Mouse (Mus musculus) right cerebral cortex, adult 18-20 months (tissue): ENCODE data around the gene Brd3.
A peak's percentile ranks its signal among the peaks of the same experiment; 100 is the strongest.
"Not testable (repeated sequence)": the region's sequence is repeated elsewhere in the genome, so short reads cannot be mapped to it uniquely, and the experiment has no call there.

Source experiments
- DNase-seq: peaks from one replicate; pipeline ENCODE4 v3.0.0; 2022; ENCODE audit warnings: mixed read lengths

Gene Brd3

DNA sequence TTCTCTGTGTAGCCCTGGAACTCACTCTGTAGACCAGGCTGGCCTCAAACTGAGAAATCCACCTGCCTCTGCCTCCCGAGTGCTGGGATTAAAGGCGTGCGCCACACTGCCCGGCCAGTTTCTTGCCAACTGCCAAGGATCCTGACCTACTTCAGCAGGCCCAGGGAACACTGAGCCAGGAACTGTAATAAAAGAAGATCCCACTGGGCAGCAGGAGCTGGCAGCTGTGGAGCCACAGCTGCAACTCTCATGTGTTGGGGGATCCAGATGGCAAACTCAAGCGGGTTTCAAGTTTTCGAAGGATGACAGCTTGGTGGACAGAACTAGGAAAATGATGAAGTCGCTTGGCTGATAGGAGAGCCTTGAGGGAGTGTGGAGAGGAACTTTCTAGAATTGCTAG is 3.2 kb upstream of the Brd3 start:
- no peak for DNase-seq

DNA sequence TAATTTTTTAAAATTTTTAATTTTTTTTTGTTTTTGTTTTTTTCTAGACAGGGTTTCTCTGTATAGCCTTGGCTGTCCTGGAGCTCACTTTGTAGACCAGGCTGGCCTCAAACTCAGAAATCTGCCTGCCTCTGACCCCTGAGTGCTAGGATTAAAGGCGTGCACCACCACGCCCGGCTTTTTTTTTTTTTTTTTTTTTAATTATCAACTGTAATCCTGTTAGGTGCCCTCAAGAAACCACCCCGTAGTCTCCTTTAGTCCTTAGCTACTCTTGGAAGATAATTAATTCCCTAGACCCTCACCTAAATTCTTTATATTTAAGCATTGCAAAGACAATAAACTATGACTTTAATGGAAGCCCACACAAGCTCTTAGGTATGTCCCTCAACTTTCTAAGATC is 804 bp downstream of the Brd3 start:
- DNase-seq: not testable (repeated sequence)

DNA sequence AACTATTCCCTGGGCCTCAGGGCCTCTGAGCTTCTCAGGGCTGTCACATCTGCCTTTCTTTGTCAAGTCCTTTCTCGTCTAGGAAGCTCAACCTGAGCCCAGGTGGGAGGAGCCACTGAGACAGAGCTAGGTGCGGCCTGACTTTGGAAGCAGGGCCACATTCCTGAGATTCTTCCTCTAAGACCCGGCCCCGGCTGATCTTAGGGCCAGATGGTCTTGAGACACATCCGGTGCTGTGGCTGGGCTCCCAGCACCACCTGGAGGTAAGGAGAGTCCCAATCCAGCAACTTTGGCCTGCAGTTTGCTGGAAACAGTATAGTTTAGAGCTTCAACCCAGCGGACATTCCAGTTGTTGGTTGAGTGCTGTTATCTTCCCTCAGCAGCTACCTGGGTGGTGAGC is 1.9 kb downstream of the Brd3 start:
- no peak for DNase-seq

DNA sequence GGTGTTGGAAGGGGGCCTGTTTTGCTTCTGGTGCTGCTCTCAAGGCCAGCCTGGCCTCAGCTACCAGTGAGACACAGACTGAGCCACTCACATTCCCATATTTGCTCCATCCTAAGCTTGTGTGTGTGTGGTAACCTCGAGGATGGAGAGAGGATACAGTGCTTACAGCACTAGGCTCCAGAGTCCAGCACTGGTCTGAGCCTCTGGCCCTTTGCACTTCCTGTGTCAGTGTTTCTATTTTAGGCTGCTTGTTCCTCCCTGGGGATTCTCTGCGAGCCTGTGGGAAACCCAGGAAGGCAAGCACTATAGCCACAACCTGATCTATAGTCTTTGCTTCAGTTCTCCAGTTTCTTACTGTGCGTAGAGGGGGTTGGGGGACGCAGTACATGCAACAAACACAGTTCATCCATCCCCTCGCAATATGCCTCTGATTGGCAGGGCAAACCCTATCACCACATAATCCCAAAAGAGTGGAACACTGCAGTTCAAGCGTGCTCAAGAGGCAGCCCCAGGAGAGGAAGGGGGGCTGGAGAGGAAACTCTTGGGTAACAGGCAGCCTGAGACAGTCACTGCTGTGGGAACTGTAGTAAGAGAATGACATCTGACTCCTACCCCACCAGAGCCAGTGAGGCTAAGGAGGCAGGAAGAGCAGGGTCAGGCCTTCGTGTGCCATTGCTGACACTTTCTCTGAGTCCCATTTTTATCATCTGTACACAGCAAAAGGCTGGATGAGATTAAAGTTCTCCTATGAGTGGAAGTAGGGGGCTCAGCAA is 3.2 kb downstream of the Brd3 start:
- DNase-seq: no peak

DNA sequence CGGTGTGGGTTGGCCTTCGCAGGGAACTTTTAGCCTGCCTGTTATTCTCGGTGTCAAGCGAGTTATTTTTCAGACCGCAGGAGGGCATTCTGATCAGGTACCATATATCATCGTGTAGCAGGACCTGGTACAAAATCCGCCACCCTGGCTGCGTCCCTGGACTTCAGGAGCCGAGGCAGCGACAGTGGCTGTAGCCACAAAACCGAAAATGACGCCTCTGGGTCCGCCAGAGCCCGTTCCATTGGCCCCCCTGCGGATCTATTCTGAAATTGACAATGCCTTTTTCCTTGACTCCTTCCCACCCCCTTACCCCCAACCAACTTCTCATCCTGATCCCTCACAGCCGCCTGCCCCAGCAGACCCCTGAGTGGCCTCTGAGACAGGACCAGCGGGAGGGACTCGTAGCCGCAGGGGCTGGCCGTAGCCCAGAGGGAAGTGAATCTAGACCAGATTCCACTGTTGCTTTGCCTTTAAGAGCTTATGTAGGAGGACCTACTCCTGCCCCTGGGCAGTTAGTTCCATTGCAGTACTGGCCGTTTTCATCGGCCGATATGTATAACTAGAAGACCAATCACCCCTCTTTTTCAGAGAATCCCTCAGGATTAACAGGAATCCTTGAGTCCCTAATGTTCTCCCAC is 11.0 kb downstream of the Brd3 start:
- DNase-seq: no peak

DNA sequence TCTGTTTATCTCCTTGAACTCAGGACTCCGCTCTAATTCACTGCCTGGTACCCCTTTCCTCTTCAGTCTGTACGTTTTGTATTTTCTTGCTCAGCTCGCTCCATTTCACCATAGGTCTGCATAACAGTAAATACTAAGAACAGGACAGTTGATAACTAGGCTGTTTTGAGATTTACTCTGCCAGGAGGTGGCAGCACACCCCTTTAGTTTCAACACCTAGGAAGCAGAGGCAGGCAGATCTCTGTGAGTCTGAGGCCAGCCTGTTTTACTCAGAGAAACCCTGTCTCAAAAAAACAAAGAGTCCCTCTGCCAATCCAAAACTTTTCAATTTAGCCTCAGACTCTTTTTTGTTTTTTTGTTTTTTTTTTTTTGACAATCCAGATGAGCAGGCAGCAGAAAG is 13.5 kb downstream of the Brd3 start:
- no peak for DNase-seq

DNA sequence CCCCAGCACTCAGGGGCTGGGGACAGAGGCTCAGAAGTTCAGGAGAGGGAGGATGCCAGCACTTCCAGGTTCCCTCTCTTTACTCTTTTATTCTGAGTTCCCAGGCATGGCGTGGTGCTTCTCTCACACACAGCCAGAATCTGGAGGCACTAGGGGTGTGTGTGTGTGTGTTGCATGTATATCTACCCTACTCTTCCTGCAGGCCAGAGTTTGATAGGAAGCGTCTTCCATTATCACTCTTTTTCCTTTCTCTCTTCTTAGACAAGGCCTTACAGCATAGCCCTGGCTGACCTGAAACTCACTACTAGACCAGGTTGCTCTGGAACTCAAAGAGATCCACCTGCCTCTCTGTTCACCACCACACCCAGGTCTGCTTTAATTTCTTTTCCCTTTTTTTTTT is 16.5 kb downstream of the Brd3 start:
- no peak for DNase-seq

DNA sequence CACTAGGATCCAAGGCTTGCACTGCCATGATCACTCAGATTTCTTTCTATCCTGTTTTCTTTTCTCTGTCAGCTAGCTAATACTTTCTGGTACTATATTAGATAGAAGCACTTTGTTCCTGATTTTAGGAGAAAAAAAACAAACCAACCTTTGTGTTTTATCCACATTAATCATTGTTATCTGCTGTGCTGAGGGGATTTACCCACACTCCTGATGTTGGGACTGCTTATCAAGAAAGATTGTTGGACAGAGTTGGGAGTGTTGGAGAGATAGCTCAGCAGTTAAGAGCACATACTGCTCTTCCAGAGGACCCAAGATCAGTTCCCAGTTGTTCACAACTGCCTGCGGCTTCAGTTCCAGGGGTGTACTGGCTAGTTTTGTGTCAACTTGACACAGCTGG is 19.1 kb downstream of the Brd3 start:
- DNase-seq: no peak

DNA sequence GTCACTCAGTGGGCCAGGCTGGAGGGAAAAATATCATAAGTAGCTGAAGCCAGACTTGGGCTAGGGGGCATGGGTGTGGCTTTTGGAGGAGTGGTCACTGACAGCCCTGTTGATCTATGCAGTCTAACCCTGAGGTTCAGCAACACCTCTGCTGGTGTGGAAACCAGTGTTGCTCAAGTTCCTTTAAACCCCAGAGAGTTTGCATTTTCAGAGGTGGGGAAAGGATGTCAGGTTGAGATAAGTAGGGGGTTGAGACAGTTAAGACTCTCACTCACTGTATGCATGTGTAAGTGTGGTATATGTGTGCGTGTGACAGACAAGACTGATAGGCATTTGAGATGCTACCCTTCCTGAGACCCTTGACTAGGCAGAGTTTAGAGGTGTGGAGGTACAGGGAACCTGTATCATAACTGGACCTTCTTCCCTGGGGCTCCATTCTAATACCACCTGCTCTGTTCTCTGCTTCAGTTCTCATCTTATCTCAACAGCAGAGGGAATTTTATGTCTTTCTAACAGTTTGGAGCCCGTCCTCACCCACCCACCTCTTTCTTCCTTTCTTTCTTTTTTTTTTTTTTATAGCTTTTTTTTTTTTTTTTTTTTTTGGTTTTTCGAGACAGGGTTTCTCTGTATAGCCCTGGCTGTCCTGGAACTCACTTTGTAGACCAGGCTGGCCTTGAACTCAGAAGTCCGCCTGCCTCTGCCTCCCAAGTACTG is 20.0 kb downstream of the Brd3 start:
- DNase-seq: no peak

DNA sequence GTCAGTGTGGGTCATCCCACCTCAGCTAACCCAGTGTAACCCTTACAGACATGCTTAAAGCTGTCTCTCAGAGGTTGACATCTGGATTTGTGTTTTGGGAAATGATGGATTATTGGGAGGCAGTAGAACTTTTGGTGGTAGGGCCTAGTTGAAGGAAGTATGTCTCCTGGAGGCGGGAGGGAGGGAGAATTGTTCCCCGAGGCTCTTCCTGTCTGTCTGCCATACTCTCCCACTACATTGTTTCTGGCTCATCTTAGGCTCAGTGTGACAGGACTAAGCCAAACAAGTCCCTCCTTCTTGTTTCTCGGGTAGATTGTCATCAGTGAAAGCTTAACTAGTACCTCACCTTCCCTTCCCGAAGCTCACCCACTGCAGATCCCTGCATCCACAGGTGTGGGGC is 20.7 kb downstream of the Brd3 start:
- DNase-seq: no peak

DNA sequence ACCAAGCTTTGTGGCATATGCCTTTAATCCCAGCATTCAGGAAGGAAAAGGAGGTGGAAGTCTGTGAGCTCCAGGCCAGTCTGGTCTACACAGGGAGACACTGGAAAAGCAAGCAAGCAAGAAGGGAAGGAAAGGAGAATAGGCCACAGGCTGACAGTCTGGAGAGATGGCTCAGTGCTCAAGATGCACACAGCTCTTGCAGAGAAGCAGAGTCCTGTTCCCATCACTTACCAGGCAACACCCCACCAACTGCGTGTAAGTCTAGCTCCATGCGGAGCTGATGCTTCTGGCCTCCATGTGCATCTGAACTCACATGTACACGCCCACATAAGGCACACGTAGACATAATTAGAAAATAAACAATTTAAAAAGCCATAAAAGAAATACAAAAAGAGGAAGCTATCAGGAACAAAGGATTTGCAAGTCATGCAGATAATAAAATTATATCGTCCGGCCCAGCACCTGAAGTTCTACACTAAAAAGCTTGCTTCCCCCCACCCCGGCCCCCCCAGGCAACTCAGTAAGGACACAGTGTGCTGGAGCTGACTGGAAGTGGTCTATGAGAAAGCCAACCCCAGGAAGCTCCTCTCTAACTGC is 25.1 kb downstream of the Brd3 start:
- no peak for DNase-seq

DNA sequence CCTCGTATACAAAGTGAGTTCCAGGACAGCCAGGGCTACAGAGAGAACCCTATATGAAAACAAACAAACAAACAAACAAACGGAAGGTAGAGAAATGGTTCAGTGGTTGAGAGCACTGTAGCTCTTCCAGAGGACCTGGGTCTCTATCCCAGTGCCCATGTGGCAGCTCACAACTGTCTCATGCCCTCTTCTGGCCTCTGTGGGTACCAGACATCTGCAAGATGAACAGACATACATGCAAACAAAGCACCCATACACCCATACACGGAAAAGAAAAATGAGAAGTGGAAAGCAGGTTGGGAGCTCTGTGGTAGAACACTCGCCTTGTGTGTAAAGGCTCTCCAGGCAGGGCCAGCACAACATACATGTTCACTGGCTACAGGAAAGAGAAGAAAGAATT is 27.1 kb downstream of the Brd3 start:
- DNase-seq: no peak

DNA sequence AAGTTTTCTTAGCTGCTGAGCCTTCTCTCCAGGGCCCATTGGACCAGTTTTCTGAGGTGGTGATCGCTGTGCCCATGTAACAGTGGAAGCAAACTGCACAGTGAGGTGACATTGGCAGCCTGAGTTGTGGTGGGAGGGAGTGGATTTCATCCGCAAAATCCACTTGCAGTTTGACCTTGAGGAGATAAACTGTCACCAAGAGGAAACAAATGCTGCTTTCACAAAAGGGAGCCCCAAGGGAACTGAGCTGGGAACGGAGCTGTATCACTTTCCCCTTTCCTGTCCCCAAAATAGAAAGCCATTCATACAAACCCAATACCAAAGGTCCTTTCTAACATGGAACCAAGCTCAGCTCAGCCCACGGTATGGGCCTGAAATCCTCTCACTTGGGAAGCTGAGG is 27.6 kb downstream of the Brd3 start:
- no peak for DNase-seq

DNA sequence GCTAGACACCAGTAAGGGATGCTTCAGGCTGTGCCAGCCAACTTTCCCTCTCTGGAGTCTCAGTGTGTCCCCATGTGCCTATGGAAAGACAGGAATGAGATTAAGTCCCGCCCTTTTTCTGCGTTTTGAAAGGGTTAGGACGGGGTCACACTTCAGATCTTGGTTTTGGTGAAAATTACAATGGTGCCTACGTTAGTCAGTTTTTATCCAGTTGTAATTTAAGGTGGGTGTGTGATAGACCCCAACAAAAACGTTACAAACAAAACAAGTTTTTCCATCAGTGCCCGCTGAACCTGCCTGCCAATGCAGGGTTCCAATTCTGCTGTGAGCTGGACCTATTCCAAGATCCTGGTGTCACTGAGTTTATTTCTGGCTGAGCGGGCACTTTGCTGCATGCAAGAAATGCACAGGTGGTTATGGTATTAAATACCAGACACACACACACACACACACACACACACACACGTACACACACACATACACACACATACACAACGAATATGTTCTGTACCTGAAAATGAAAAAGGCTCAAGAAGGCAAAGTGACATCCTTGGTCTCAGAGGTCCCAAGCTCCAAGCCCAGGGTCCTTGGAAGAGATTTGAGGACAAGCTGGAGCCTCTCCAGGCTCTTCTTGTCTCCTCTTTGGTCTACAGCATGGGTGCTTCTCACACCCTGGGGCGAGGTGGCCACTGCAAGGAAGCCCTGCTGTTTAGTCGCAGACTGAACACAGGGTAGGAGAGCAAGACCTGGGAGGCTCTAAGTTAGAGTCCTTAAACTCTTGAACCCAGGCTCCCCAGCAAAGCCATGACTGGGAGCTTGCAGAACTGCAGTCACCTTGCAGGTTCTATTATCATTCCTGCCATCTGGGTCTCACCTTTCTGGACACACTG is 30.9 kb downstream of the Brd3 start:
- DNase-seq: no peak

DNA sequence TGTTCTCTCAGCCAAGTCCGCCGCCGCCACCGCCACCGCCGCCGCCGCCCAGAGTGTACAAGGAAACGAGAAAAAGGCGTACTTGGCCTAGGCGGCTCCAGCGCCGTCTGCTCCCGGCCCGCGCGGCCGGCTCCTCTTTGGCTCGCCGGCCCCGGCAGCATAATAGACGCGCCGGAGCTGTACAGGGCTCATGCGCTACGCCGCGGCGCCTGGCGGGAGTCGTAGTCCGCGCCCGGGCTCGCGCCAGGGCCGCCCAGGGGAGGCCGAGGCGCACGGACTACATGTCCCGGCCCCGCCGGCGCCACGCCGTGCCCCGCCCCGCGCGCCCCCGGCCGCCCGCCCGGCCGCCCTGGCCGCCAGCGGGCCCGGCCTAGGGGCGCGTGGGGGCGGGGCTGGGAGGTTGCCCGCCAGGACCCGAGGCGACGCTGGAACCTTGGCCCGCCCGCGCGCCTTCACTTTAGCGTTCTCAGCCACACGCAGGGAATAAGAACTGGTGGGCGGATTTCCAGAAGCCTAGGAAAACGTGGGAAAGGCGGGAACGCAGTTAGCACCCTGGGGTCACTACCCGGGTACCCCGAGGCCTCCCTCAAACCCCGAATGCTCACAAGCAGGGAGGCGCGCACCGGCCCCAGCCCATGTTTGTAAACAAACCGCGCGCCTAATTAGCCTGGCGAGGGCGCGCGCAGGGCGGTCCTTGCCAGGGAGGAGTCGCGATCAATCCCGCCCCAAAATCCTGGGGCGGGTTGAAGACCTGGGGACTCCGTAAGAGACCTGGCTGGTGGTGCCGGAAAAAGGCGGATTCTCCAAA is 31.8 kb downstream of the Brd3 start:
- peak; percentile 95 for DNase-seq

DNA sequence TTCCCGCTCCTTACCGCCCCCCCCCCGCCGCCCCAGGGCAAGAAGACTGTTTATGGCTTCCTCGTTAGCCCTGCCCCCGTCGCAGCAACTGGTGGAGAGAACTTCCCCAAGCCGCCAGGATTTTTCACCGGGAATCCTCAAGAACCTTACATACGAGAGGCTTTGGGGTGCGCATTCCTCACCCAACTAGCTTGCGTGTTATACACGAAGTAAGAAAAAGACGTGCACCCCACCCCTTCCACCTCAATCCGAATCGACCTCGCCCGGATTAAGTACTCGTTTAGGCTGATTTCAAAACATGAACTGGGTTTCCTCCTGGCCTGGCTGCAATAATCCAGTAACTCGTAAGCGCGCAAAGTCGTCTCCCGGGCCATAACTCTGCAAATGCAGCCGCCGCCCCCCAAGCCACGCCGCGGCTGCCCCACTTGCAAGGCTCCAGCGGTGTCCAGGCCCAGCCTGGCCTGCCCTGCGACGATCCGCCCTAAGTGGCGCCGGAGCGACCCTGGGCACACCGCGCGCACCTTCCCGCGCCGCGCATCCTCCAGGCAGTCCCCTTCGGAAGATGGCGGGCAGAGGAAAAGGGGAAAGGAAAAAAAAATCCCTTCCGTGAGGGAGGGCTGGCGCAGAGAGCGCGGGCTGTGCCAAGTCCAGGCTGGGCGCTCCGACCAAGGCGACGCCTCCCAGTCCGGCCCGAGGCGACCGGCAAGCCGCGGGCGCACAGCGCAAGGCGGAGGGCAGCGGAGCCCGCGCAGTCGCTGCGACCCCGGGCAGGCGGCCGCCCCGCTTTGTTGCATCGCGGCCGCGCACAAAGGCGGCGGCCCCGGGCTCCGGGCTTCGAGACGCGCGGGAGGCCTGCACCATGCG is 32.6 kb downstream of the Brd3 start:
- peak; percentile 26 for DNase-seq

DNA sequence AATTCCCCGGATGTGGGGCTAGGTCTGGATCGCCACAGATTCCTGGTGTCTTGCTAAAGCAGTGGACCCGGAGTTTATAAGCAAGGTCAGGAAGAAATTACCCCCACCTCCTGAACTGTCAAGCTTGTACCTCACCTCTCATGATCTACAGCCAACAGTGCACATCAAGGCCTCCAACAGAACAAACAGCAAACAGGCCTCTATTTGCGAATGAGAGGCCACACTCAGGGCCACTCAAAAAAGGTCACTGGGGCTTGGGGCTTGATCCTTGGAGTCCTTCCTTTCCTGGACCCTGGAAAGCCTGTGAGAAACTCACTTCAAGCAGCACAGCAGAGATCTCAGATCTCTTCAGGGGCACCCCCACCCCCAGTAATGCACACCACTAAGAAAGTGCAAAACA is 33.6 kb downstream of the Brd3 start:
- no peak for DNase-seq

DNA sequence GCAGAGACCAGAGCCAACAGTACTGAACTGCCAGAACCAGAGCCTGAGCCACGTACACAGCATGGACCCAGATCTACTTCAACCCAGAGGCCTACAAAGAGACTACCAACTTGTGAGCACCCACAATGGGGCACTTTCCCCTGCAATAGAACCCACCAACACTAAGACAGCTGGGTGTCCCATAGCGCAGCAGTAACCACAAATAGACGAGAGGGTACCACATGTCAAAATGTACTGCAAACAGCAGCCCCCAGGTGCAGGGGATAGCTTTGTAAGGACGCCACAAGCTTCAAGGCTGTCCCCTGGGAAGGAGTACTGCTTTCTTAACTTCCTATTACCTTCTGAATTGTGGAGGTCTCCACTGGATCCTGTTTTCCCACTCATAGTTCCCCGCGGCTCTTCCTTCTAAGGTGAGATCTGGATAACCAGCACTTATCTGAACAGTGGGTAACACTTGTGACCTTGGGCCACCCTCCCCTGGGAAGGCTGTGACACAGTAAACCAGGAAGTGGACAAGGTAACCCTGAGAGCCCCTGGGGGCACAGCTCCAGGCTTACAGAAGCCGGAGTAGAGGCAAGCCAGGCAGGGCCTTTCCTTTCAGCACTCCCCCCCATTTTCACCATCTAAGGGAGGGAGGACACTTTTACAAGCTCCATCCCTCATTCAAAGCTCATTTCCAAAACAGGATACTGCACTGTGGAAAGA is 34.2 kb downstream of the Brd3 start:
- no peak for DNase-seq

DNA sequence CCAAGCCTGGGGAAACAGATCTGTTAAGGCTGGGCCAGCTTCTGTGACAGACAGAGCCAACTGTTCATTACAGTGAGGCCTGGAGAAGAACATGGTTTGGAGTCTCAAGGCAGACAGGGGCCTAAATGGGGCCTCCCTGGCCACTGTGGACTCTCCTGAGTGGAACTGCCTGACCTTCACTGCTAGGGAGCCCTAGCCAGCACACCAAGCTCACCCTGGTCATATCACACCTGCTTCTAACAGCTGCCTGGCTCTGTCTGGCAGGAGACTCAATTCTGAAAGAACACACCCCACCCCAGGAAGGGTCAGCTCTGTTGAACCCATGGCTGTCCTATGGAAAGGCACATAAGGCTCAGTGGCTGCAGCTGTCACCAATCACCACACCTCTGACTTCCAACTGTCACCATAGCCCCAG is 36.3 kb downstream of the Brd3 start:
- no peak for DNase-seq

DNA sequence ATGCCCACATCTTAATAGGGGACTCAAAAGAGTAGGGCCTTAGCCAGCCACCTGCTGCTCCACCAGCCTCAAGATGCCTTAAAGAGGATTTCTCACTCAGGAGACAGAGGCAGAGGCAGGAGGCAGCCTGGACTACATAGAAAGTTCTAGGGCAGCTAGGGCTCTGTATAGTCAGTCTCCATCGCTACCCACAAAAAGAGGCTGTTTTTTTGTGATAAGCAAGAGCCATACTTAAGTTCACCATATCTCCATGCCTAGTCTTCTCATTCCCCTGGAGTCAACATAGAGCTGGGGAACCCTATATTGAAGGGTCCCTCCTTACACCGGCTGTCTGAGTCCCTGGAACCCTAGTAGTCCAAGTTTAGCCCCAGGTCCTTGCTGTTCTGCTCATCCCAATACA is 36.9 kb downstream of the Brd3 start:
- no peak for DNase-seq
